Mouse (Mus musculus) embryonic fibroblast, embryonic 13.5 days (primary cell): Measurements from ENCODE around the gene March10. TPM values are rescaled to one million over a fixed set of nuclear protein-coding genes. Genes with fewer than 3 reads are reported as not detected.

Source experiments
- H3K27ac ChIP-seq: 2 replicates; pipeline ENCODE4 v1.5.1; 2012; ENCODE audit warnings: low read length, control low read depth, inconsistent platforms; ENCODE audit not compliant: insufficient read depth
- H3K4me1 ChIP-seq: 2 replicates; pipeline ENCODE4 v1.6.1; 2011; ENCODE audit warnings: low read length; ENCODE audit not compliant: control insufficient read depth, insufficient read depth
- H3K4me3 ChIP-seq: 2 replicates; pipeline ENCODE4 v1.5.1; 2011; ENCODE audit warnings: mild to moderate bottlenecking, control low read depth, low read length; ENCODE audit not compliant: insufficient read depth
- CTCF ChIP-seq: IDR thresholded peaks from 2 replicates; pipeline ENCODE4 v1.5.1; 2011; ENCODE audit warnings: mild to moderate bottlenecking, control low read depth, low read length, moderate library complexity, borderline replicate concordance; ENCODE audit not compliant: insufficient read depth
- POLR2A ChIP-seq: IDR thresholded peaks from 2 replicates; pipeline ENCODE4 v1.6.1; 2011; ENCODE audit warnings: low read depth, mild to moderate bottlenecking, control low read depth, low read length, moderate library complexity
- polyA plus RNA-seq: library from polyadenylated mRNA; stranded (reverse); fragments of >200 nt; gene quantifications from 2 replicates; pipeline ENCODE4 v1.2.4, GENCODE M21; 2011; ENCODE audit warnings: low read depth; ENCODE audit not compliant: missing spikeins, insufficient read length

The March10 gene
- polyA plus RNA-seq, 1 experiment = not detected

DNA sequence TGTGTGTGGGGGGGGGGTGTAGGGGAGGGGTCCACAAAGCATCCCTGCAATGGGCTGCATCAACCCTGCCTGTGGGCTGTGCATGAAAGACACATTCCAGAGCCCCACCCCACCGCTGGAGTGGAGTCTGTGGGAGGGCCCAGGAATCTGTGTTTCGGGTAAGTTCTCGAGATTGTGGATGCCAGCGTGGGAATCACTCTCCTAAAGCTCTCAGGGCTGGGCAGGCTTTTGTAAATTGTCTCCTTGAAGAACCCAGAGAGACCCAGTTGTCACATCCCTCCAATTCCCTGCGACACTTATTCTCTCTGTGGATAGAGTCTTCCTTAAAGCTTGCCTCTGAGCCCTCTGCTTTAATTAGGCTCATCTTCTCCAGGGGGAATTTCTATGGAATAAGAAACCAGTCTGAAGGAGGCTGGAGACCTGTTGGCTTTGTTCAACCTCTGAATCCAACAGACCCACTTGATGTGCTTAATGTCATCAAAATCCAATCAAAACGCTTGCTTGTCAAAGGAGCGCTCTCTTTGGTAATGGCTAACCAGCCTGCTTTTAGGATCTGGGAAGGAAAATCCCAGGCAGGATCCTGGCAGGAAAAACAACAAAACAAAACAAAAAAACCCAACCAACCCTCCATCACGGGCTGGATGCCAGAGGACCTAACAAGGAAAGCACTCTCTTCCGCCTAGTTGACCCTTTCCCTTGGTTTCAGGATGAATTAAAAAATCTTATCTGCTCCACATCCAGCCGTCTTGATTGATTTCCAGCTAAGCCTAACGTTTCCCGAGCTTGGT is 92.7 kb downstream of the March10 start:
- no peaks in the 10 kb centered on the region for H3K4me1 ChIP-seq
- H3K27ac ChIP-seq = no peak overlapping the region
- TF ChIP-seq CTCF (no peak), POLR2A (peak; percentile 16; the same call in 1 of the 2 replicates)
- H3K4me3 ChIP-seq = no peak overlapping the region

DNA sequence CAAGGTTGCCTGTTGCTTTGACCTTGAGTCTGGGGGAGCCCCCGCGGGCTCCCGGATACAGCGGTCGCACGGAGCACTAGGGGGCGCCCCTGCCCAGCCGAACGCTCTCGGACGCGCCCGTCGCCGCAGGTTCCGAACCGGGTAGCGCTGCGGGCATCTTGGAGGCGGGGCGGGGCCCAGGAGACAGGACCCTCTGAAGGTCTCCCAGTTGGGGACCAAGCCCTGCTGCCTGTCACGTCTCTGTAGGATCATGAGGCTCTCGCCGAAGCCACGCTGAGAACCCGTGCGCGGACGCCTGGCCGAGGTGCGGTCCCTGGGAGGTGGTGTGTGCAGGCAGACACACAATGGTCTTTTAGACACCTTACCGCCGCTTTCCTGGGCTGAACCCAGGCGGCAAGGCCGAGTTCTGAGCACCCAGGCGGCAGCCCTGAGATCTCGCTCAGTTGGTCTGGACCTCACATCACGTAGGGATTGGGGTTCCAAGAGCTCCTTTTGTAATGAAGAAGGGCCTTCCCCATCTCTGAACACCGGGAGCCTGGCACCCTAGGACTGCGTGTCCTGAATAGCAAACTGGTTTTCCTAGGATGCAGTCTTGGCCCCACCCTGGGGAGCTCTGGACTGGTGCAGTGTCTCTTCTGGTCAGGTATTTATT is 93.5 kb downstream of the March10 start:
- no peak for TF ChIP-seq POLR2A
- TF ChIP-seq CTCF = 0 out of 2 replicates have a peak, but pooled peaks have one; percentile 31

DNA sequence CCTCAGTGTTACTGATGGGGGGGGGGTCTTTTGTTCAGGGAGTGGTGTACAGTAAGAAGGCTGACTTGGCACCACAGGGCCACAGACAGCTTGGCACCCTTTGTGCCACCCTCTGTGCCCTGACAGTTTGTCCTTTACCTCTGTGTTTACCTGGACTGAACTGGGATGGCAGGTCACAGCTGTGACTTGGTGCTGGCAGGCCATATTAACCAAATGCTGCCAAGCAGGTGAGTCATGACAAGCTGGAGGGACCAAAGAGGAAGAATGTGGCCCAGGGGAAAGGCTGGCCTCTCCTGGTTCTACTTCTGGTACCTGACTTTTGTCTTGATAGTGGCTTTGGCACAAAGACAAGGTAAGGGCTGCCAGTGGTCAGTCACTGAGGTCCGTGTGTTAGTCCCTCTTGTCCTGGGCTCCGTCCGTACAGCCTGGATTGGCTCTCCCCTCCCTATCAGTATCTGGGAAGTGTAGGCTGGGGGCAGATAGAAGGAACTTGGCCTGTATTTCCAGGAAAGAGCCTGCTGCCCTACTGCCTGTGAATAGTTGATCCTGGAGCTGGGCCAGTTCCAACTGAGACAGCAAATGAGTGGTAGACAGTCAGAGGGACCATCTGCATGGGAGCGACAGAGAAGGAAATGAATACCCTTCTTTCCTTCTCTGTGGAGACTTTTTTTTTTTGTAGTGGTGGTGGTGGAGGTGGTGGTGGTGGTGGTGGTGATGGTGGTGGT is 94.3 kb downstream of the March10 start:
- Histone ChIP-seq H3K4me1 (no peaks in the 10 kb centered on the region), H3K27ac (no peak overlapping the region), H3K4me3 (no peak overlapping the region)
- TF ChIP-seq POLR2A = no peak
- TF ChIP-seq CTCF = no peak

More for the DNA sequence above, 93.5 kb downstream of the March10 start:
- Histone ChIP-seq H3K4me1 (no peaks in the 10 kb centered on the region), H3K27ac (no peak overlapping the region), H3K4me3 (peak overlapping the region; percentile 20)

DNA sequence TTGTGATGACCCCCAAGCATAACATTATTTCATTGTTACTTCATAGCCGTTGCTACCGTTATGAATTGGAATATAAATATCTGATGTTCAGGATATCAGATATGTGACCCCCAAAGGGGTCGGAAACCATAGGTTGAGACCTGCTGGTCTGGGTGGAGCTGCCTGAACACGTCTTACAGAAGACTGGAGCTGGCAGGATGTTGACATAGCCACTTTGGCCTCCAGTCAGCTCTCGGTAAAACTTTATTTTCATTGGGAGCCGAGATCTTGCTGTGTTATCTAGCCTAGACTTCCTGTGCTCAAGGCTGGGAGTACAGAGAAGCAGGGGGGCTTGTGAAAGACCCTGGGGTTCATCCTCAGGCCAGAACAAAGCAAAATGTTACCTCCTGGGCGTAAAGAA is 100.2 kb downstream of the March10 start:
- Histone ChIP-seq H3K4me1 (no peaks in the 10 kb centered on the region), H3K27ac (no peak overlapping the region), H3K4me3 (no peak overlapping the region)
- no peak for TF ChIP-seq CTCF
- no peak for TF ChIP-seq POLR2A

DNA sequence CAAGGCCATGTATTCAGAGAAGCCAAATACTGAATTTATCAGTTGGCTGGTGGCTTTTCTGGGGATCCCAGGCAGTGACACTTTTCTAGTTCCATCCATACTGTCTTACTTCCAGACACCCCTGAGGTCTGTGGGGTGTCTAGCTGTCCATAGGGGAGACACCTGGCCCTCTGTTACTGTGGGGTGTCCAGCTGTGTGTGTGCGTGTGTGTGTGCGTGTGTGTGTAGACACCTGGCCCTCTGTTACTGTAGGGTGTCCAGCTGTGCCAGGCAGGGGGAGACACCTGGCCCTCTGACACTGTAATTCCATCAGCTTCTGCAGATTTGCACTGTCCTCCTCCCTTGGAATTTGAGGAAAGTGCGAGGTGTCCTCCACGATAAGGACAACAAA is 102.6 kb downstream of the March10 start:
- no peaks in the 10 kb centered on the region for H3K4me1 ChIP-seq
- no peak overlapping the region for H3K27ac ChIP-seq
- H3K4me3 ChIP-seq = no peak overlapping the region
- no peak for TF ChIP-seq POLR2A
- no peak for TF ChIP-seq CTCF

DNA sequence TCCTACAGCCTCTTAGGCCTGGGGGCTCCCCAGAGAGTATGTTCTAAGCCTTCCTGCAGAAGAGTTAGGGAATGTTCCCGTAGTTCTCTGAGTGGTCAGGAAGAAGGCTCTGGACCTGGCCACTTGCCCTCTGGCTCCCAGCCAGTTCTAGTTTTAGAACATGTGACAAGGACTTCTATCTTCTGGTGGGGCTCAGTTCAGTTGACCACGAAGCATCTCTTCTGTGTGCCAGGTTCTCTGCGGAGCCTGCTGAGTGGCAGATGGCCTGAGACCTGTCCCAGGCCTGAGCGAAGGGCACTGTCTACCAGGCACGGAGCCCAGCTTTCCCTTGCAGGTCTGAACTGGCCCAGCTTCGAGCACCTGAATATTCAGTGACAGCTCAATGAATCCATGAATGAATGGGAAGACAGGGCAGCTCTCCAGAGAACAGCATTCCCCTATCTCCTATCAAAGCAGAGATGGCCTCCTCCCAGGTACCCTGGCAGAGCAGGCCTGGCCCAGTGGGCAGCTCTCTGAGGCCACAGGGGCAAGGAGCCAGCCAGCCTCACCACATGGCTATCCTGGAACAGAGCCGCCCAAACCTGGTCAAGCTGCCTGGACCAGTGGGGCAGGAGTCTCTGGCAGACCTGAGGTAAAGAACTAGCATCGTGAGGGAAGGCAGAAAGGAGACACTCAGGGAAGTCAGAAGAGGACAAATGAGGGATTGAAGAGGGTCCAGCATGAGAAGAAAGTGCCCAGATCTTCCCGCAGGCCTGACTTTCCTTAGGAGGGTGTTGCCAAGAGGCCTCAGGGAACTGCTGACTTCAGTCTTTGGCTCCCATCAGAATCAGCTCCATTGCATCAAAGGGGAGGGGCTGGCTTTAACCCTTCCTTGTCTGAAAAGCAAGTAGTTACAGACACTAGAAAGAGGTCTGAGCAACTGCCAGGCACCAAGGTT is 103.3 kb downstream of the March10 start:
- Histone ChIP-seq H3K27ac (no peak overlapping the region), H3K4me3 (no peak overlapping the region), H3K4me1 (no peaks in the 10 kb centered on the region)
- TF ChIP-seq POLR2A = no peak
- no peak for TF ChIP-seq CTCF

DNA sequence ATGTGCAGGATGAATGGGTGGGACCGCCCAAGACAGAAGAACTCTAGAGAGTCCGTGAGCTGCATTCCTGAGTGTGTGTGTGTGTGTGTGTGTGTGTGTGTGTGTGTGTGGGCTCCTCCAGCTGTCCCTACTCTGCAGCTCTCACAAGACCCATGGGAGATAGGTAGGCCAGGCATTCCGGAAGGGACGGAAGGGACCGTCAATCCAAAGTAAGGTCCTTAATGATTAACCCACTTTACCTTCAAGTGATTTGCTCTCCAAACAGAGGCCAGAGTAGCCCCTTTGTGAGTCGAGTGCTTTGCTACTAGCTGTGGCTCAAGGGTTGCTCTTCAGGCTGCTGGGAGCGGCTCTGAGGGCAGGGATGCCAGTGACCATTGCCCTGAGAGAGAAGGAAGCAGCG is 104.4 kb downstream of the March10 start:
- TF ChIP-seq POLR2A = no peak
- TF ChIP-seq CTCF = no peak
- no peak overlapping the region for H3K27ac ChIP-seq
- H3K4me3 ChIP-seq = no peak overlapping the region
- H3K4me1 ChIP-seq = no peaks in the 10 kb centered on the region

DNA sequence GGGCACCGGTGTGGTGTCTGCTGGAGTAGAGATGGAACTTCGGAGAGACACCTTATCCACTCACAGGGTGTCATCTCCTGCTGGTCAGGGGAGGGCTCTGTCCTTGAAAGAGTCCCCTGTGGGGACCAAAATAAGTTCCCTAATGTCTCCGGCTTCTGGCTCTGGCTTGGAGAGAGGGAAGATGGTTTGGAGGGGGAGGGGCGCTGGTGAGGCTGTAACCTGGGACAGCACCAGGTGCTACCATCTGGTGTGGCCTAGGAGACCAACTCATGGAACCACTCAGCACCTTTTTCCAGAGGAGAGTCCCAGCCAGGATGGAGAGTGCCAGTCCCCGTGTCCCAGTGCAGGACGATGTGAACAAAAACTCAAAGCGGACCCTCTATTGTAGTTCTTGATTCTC is 105.9 kb downstream of the March10 start:
- TF ChIP-seq POLR2A (no peak), CTCF (no peak)
- H3K4me1 ChIP-seq = no peaks in the 10 kb centered on the region
- no peak overlapping the region for H3K4me3 ChIP-seq
- H3K27ac ChIP-seq = no peak overlapping the region

DNA sequence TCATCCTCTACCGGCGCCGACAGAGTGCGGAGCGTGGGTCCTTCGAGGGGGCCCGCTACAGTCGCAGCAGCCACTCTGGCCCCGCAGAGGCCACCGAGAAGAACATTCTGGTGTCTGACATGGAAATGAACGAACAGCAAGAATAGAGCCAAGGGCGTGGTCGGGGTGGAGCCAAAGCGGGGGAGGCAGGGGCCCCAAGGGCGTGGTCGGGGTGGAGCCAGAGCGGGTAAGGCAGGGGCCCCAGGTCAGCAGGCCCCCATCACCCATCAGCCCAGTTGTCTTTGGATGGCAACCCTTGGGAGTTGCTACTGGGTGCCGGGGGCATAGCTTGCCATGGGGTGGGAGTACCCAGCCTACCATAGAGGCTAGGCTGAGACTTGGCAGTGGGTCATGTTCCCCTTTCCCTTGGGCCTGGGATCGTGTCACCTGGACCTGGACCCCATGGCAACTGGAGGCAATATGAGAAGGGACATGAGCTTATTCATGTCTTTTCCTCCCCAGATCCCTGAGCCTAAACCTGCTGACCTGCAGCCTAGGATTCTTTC is 106.7 kb downstream of the March10 start:
- H3K27ac ChIP-seq = no peak overlapping the region
- TF ChIP-seq POLR2A (no peak), CTCF (no peak)
- H3K4me1 ChIP-seq = no peaks in the 10 kb centered on the region
- H3K4me3 ChIP-seq = no peak overlapping the region
